Mouse (Mus musculus): ENCODE results near the gene Nup153. TPM values are rescaled to one million over a fixed set of nuclear protein-coding genes. Genes with fewer than 3 reads are reported as not detected.

The Nup153 gene
- 10 to 100 TPM; 36.9 to 37.9 TPM for total RNA-seq (2021)
- long read RNA-seq, experiment 1, partial matches to known transcripts = 5 of 7 reads
- long read RNA-seq, experiment 1, other reads (novel, unspliced or antisense) = 2 of 7 reads
- long read RNA-seq, experiment 2, full-length matches to known transcripts = 1 of 10 reads
- long read RNA-seq, experiment 2, partial matches to known transcripts = 8 of 10 reads
- long read RNA-seq, experiment 2, other reads (novel, unspliced or antisense) = 1 of 10 reads

DNA sequence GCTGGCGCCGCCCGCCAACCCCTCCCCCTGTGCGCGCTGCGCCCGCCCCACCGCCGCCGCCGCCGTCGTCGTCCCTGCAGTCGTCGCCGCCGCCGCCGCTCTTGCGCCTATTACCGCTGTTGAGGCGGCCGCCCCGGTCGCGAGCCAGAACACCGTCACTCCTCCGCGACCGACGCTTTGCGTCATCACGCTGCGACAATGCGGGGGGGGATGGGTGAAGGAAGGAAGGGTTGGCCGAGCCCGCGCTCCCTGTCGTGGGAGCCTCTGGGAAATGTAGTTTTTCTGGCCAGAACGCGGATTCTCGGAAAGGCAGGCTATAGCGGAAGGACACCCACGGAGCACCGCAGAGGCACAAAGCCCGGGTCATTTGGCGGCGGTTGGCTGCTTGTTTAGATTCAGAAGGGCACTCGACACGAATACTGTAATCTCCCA is at the start of gene Nup153:
Nup153 (minus strand) TSS at position 104 of the 432 bp plus-strand sequence.
- intact Hi-C loops (cut with DNase I) = loop anchor here (5.0 to 10.0 kb wide), 2 partner anchors 56 to 287 kb away; partner anchors contain the start of gene Nhlrc1
- DNase-seq = peak; percentile 100

- intact Hi-C loops (cut with DNase I) = no loop called here
- DNase-seq = no peak
These were observed 49.7 kb upstream of the Nup153 start for GRCm38 (mm10) chr13:46777461-46777860.

DNA sequence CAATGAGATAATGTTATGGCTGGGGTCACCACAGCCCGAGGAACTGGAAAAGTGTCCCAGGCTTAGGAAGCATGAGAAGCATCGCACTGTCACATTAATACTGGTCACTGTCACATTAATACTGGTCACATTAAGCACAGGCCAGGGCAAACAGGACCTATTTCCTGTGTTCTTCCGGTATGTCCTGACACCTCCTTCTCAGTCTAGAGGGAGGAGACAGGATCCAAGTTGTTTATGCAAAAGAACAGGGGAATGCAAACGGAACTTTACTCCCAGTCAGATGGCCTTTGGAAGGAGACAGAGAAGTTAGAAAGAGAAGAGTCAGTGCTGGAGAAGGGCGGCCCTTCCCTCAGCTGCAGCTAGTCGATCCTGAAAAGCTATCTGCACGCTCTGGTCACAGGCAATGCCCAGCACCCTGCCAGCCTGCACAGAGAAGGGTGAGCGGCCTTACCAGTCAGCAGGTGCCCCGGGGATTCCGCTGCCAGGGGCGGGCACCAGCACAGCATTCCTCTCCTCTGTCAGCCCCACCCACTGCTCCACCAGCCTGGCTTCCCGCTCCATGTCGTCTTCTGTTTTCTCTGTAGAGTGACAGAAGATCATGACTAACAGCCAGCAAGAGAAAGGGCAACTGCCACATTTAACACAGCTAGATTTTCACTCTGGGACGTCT is 49.0 kb upstream of the Nup153 start:
- intact Hi-C loops (cut with DNase I) = no loop called here
- DNase-seq = peak; percentile 17 to 35

GRCm38 (mm10) chr13:46774998-46775397 is 47.3 kb upstream of the Nup153 start:
- DNase-seq = no peak
- intact Hi-C loops (cut with DNase I) = no loop called here

- intact Hi-C loops (cut with DNase I) = no loop called here
- no peak for DNase-seq
These were observed 44.8 kb upstream of the Nup153 start for GRCm38 (mm10) chr13:46772581-46772980.

DNA sequence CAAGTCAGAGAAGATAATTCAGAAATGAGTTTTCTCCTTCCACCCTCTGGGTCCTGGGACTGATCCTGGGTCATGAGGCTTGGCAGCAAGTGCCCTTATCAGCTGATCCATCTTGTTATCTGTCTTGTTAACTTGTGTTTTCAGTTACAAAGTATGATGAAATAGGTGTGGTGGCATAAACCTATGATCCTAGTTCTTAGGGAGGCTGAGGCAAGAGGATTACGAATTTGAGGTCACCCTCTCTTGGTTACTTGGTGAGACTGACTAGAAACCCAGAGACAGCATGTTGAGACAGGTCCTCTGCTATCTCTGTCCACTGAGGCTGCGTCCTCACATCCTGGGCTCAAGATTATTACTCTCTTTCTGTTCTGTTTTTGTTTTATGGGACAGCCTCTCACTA is 37.6 kb upstream of the Nup153 start:
- intact Hi-C loops (cut with DNase I) = no loop called here
- no peak for DNase-seq

DNA sequence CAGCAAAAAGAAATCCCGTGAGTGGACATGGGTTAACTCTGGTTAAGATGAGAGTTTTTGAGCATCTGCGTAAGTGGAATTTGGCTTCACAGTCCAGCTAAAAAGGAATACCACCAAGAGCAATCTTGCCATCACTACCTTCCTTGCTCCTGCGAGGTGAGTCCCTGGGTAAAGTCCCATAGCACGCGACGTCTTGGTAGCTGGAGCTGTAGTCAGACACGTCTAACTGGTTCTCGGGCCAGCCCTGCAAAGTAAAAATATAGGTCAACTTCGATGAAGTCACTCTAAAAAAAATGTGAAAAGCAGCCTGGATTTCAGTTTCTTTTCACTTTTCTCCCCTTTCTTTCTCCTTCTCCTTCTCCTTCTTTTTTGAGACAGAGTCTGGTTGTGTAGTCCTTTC is 35.5 kb upstream of the Nup153 start:
- no peak for DNase-seq
- intact Hi-C loops (cut with DNase I) = no loop called here

DNA sequence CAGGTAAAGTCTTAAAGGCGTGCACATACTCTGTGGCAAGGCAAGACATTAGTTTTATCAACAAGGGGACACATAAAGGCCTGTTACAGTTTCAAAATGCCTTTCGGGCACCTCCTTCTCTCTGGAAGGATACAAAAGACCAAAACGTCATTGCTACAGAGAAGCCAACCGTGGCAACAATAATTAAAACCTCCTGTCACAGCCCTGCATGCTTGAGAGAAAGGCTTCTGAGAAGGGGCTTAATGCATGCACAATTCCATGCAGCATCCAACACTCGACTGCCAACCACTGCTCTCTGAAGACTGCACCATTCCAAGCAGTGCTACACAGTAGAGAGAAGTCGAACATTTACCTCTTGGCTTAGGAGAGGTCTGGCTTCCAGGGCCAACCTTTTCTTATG is 33.2 kb upstream of the Nup153 start:
- DNase-seq = no peak
- intact Hi-C loops (cut with DNase I) = no loop called here

DNA sequence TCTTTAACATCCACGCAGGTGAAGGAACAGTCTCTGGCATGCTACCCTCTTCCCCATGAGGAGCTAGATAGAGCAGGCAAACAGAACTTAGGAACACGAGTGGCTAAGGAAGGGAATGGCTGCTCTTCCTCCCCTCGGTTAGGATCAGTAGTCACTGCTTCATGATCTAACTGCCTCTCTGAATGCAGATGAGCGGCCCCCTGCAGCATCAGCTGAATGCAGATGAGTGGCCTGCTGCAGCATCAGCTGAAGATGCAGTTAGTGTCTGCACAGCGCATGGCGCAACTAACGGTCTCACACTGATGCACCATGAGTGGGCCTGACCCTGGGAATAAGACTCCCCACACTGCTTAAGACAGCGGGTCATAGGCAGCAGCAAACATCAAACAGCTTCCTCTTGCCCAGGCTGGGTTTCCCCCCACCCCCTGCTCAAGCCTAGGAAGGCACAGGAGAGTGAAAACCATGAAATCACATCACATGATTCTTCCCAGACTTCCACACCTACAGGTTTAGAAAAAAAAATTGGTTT is 31.6 kb upstream of the Nup153 start:
- no peak for DNase-seq
- intact Hi-C loops (cut with DNase I) = no loop called here

DNA sequence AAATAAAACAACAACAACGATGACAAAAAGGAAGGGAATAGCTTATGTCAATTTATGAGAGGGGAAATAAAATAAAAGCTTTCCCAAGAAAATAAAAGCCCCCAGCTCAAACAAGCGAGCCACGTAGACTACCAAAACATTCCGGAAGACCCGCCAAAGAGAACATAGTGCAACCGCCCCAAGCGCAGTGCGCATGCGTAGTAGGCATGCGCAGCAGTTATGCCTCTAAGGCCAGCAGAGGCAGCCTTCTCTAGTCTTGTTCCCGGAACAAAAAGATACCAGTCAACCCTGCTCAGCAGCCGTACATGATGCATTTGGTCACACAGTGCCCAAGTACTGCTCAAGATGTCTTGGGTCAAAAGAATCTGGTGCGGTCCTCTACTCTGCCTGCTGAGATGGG is 30.9 kb upstream of the Nup153 start:
- intact Hi-C loops (cut with DNase I) = no loop called here
- DNase-seq = no peak

DNA sequence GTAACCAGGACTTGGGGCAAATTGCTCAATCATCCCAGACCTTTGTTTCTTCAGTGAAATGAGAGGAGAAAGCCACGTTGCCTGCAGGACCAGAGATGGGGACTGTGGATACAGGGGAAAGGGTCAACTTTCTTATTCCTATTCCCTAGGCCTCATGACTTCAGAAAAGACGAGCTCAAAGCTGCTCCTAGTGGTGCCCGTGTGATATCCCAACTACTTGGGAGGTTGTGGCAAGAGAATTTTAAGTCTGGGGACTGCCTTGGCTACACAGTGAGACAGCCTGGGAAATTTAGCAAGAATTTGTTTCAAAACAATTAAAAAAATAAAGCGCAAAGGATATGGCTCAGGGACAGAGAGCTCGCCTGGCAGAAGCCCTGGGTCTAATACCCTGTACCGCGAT is 30.2 kb upstream of the Nup153 start:
- DNase-seq = no peak
- intact Hi-C loops (cut with DNase I) = no loop called here

- DNase-seq = no peak
- intact Hi-C loops (cut with DNase I) = no loop called here
These were observed 25.6 kb upstream of the Nup153 start for GRCm38 (mm10) chr13:46753294-46753693.

GRCm38 (mm10) chr13:46752566-46753229 is 25.0 kb upstream of the Nup153 start:
- DNase-seq = no peak
- intact Hi-C loops (cut with DNase I) = no loop called here

GRCm38 (mm10) chr13:46748138-46748873 is 20.6 kb upstream of the Nup153 start:
- DNase-seq = no peak
- intact Hi-C loops (cut with DNase I) = no loop called here

DNA sequence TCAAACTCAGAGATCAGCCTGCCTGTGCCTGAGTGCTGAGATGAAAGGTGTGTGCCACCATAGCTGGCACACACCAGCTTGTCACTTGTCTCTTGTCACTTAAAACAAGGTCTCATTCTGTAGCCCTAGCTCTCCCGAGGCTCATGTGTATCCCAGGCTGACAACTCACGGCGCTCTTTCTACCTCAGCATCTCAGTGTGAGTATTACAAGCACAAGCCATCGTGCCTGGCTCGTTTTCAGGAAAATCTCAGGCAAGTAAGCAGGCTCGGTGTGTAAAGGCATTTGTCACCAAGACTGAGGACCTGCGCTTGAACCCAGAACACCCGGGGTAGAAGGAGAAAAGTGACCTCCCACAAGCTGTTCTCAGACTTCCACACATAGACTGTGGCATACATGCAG is 16.1 kb upstream of the Nup153 start:
- DNase-seq = no peak
- intact Hi-C loops (cut with DNase I) = no loop called here

DNA sequence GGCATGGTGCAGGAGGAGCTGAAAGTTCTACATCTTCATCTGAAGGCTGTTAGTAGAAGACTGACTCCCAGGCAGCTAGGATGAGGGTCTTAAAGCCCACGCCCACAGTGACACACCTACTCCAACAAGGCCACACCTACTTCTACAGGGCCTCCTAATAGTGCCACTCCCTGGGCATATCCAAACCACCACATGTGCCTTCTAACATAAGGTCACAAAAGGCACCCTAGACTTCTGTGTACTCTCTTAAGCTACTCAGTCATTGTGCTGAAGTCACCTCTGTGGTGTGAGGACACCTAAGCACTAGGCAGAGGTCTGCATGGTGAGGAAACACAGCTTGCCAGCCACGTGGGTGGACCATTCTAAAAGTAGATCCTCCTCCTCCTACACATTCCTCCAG is 14.6 kb upstream of the Nup153 start:
- no peak for DNase-seq
- intact Hi-C loops (cut with DNase I) = no loop called here

DNA sequence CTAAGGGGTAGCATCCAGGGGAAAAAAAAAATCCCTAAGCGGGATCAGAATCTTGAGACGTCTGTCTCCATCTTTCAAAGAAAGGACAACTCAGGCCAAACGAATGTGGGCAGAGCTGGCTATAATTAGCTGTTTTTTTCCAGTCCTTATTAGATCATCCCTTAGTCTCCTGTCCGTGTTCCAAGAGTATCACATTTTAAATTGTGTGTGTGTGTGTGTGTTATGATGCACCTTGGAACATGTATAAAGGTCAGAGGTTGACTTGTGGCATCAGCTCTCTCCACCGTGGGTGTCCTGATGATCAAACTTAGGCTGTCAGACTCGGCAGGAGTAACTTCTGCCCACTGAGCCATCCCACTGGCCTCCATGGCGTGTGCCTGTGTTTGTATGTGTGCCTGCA is 11.7 kb upstream of the Nup153 start:
- no peak for DNase-seq
- intact Hi-C loops (cut with DNase I) = no loop called here

DNA sequence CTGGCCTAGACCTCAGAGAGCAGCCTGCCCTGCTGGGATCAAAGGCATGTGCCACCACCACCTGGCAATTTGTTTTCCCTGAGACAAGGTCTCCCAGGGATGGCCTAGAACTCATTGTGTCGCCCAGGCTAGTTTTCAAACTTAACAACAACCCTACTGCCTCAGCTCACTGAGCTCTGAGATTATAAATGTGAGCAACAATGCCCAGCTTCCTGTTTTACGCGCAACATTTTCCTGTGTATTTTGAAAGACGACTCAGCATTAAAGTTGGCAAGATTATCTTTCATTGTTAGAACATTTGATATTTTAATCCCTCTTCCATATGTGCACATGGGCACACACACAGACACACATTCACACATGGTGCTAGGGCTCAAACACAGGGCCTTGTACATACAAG is 9.7 kb upstream of the Nup153 start:
- no peak for DNase-seq
- intact Hi-C loops (cut with DNase I) = no loop called here

DNA sequence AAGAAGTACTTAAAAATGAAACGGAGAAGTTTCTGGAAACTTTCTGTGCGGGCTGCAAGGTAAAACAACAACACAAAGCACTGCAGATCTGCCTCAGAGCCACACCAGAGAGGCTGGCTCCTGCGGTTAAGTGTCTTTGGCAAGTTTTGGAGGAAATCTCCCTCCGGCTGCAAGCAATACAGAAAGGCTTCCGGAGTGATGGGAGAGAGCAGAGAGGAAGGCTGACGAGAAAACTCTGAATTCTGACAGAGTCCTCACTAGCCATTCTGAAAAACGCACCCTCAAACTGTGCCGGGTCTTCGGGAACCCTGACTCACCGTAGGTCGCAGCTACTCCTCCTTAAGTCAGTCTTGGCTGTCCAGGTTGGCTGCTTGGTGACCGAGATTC is 8.7 kb upstream of the Nup153 start:
- peak in 1 of 2 experiments; percentile 40 for DNase-seq
- intact Hi-C loops (cut with DNase I) = no loop called here

DNA sequence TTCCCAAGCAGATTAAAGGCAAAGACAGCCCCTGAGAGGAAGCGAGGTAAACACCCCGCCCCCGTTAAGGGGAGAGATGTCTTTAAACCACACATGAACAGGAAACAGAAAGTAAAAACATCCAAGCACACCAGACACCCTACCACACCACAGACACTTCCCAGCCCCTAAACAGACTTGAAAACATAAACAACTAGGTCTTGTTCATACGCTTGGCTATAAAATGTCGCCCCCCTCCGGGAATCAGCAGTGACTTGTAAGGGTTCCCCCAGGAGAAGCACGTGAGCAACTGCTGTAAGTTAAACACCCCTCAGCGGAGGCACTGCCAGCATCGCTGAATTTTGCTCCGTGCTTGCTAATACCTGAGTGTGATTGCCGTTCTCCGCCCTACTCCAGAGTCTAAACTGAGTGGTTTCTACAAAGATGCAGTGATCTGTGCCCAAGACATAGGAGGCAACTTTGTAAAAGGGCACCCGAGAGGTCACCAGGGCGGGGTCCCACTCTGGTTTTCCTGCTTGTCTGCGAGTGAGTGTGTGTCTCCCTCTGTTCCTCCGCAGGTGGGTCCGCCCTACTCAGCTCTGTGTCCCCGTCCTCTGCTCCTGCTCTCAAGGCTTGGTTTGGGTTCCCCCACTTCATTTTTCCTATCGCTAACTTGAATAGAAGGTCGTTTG is 8.2 kb upstream of the Nup153 start:
- peak; percentile 50 to 63 for DNase-seq
- intact Hi-C loops (cut with DNase I) = no loop called here

All from heart, postnatal 14 days (tissue).